Mouse (Mus musculus) C2C12 (cell line): ENCODE measurements around the gene AW551984. TPM values are rescaled to one million over a fixed set of nuclear protein-coding genes. Genes with fewer than 3 reads are reported as not detected.

Experiments
- H3K27me3 ChIP-seq: one replicate; pipeline ENCODE4 v1.6.1; 2011; ENCODE audit not compliant: control insufficient read depth, insufficient read depth, insufficient read length
- H3K36me3 ChIP-seq: one replicate; pipeline ENCODE4 v1.6.1; 2011; ENCODE audit not compliant: control insufficient read depth, insufficient read depth
- H3K4me3 ChIP-seq: one replicate; pipeline ENCODE4 v1.5.1; 2011; ENCODE audit warnings: mild to moderate bottlenecking, control low read depth; ENCODE audit not compliant: poor library complexity, insufficient read depth, severe bottlenecking
- H3K79me2 ChIP-seq: one replicate; pipeline ENCODE4 v1.6.1; 2011; ENCODE audit not compliant: control insufficient read depth, insufficient read depth
- H3K79me3 ChIP-seq: one replicate; pipeline ENCODE4 v1.6.1; 2011; ENCODE audit warnings: low read depth, control low read depth
- H3ac ChIP-seq: one replicate; pipeline ENCODE3; 2011; ENCODE audit warnings: low read depth; ENCODE audit not compliant: control insufficient read depth, insufficient read length
- CEBPB ChIP-seq: IDR thresholded peaks from one replicate; pipeline ENCODE4 v1.6.1; 2011; ENCODE audit warnings: low read depth, mild to moderate bottlenecking, control low read depth, moderate library complexity
- CTCF ChIP-seq: IDR thresholded peaks from one replicate; pipeline ENCODE4 v1.5.1; 2011; ENCODE audit not compliant: control insufficient read depth, insufficient read depth, insufficient read length
- FOSL1 ChIP-seq: IDR thresholded peaks from one replicate; pipeline ENCODE4 v1.8.0; 2011; ENCODE audit warnings: mild to moderate bottlenecking, low read length; ENCODE audit not compliant: poor library complexity, insufficient read depth, severe bottlenecking
- MAX ChIP-seq: IDR thresholded peaks from one replicate; pipeline ENCODE4 v1.6.1; 2011; ENCODE audit warnings: mild to moderate bottlenecking, control low read depth
- MYOD1 ChIP-seq: IDR thresholded peaks from one replicate; pipeline ENCODE4 v1.6.1; 2011; ENCODE audit warnings: low read depth; ENCODE audit not compliant: control insufficient read depth, insufficient read length
- MYOG ChIP-seq: IDR thresholded peaks from one replicate; pipeline ENCODE4 v1.6.1; 2011; ENCODE audit not compliant: control insufficient read depth, insufficient read length; ENCODE audit errors: extremely low read depth
- USF1 ChIP-seq: IDR thresholded peaks from one replicate; pipeline ENCODE4 v1.6.1; 2011; ENCODE audit warnings: low read depth, mild to moderate bottlenecking, control low read depth, moderate library complexity
- polyA plus RNA-seq: library from polyadenylated mRNA; unstranded; fragments of >200 nt; fragmentation: generic; extraction: Trizol; gene quantifications from one replicate; pipeline ENCODE4 v1.2.1, GENCODE M21; 2012; ENCODE audit warnings: missing spikeins

Gene AW551984
- polyA plus RNA-seq, 1 experiment, result not detected

DNA sequence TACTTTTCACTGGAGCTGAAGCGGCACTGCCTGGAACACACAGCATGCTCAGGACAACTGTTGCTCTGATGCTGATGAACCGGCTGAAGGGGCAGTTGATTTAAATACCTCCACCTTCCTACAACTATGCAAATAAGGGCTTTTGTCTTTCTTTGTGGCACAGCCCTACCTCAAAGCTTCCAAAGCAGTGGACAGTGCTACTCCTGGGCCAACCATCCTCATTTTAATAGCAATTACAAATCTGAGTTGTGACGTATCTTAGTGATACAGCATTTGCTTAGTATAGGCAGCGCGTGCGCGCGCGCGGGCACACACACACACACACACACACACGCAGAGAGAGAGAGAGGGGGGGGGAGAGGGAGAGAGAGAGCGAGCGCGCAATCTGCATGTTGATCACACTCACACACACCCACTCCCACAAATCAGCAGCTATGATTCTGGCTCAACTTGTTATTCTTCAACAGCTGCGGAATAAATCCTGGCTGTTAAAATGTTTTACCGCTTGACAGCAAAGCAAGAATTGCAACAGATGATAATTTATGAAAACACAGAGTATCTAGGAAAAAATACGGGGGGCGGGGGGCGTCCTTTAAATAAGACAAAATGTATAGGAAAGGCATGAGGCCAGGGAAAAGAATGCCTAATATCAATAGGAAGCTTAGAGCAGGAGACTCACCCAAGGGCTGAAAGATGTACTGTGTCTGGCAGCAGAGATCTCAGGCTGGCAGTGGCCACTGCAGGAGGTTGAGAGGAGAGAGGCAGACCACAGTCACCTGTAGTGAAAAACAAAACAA, 1.5 kb downstream of the AW551984 start:
- no peaks in the 10 kb centered on the region for H3K79me2 ChIP-seq

DNA sequence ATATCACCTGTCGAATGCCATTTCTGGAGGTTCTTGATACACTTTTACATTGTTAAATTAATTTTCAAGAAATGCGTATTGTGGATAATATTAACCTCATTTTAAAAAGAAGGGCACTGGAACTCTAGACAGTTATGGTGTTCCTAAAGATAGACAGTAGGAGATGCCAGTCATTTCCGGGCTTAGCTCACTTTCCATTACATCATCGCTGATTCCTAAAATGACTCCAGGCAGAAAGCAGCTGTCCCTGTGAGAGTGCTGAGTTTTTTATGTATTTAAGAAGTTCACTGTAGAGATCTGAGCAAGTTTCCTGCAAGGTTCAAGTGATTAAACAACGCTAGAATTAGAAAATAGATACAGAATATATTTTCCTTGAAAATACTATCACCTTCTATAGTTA, 27.2 kb downstream of the AW551984 start:
- Histone ChIP-seq H3K36me3 (no peaks in the 10 kb centered on the region), H3K4me3 (no peak overlapping the region), H3K27me3 (no peaks in the 10 kb centered on the region), H3K79me2 (no peaks in the 10 kb centered on the region), H3K79me3 (no peaks in the 10 kb centered on the region), H3ac (no peak overlapping the region)
- no peak for TF ChIP-seq MYOD1
- TF ChIP-seq CEBPB, result no peak
- no peak for TF ChIP-seq FOSL1
- TF ChIP-seq MYOG, result no peak
- TF ChIP-seq USF1, result no peak
- TF ChIP-seq CTCF, result no peak
- TF ChIP-seq MAX, result no peak

More for the DNA sequence above, 1.5 kb downstream of the AW551984 start:
- H3K4me3 ChIP-seq, result no peak overlapping the region
- no peak for TF ChIP-seq CTCF
- no peak for TF ChIP-seq MAX
- no peak for TF ChIP-seq FOSL1
- no peak for TF ChIP-seq CEBPB
- no peaks in the 10 kb centered on the region for H3K27me3 ChIP-seq
- H3K36me3 ChIP-seq, result no peaks in the 10 kb centered on the region
- H3ac ChIP-seq, result no peak overlapping the region
- no peaks in the 10 kb centered on the region for H3K79me3 ChIP-seq

DNA sequence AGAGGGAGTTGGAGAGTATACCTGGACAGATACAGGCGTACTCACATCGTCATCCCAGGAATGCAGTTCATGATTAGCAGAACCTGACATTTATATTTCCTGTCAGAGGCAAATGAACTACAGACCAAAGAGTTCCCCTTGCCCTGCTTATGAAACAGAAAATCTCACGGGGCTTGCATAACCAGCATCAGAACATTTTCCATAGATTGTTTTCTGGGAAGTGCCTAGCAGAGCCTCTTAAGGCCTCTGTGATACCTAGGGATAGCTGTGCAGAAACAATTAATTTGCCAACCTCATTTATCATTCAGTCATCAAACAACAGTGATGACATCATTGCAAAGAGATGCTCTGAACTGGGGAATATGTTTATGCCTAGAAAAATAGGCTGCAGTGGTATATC, 28.7 kb downstream of the AW551984 start, which contains the start of gene Olfr959:
TSS of gene Olfr959 (minus strand) at position 101 of the 400 bp plus-strand sequence.
- Histone ChIP-seq H3K79me2 (no peaks in the 10 kb centered on the region), H3K4me3 (no peak within 1 kb of the TSS), H3K27me3 (no peaks in the 10 kb centered on the region), H3K36me3 (no peaks in the 10 kb centered on the region), H3K79me3 (no peaks in the 10 kb centered on the region), H3ac (no peak within 1 kb of the TSS)
- TF ChIP-seq CEBPB (no peak), FOSL1 (no peak), MYOG (no peak), CTCF (no peak), USF1 (no peak), MAX (no peak), MYOD1 (no peak)

DNA sequence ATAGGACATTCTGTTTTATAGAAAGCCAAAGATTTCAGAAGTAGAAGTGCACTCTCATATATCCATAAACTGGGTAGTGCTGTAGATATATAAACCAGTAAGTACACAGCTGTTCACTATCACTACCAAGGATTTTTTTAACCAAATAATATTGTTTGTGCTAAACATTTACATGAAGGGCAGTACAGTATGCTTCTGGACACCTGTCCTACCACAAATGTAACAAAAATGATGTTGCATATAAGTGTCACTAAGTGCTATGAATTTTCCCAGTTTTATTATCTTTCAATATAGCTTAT, 45.9 kb downstream of the AW551984 start:
- Histone ChIP-seq H3ac (no peak overlapping the region), H3K4me3 (no peak overlapping the region), H3K36me3 (no peaks in the 10 kb centered on the region), H3K27me3 (no peaks in the 10 kb centered on the region), H3K79me3 (no peaks in the 10 kb centered on the region), H3K79me2 (no peaks in the 10 kb centered on the region)
- TF ChIP-seq USF1, result no peak

DNA sequence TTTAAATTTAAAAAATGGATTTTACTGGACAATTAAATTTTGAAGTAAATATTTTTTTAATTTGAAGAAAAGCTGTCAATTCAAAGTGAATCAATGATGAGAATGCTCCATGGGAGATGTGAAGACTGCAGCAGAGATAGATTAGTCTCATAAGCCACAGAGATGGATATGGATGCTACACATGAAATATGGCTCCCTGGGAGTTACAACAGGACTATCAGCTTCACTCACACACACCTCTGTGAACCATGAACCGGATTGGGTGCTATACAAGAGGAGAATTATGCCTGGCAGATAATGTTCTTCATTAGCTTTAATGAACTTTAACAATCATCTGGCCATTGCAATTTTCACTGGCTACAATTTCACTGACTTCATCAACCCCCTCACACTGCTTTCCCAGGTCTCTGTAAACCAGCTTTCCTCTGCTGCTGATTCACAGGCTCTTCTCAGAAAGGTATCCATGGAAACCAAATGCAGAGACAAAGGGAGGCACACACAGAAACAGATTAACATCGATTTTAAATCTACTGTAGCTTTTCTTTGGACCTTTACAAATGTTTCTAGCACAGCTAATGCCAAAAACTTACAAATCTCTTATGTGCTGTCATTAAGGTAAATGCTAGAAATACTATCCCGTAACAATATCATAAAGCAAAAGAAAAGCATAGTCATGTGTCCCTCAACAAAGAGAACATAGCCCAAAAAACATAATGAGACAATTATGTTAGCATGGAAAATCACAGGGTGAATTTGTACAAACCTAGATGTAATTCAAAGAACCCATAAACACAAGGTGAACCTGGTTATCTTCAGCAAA, 46.5 kb downstream of the AW551984 start:
- Histone ChIP-seq H3K36me3 (no peaks in the 10 kb centered on the region), H3K27me3 (no peaks in the 10 kb centered on the region), H3K79me3 (no peaks in the 10 kb centered on the region), H3ac (no peak overlapping the region), H3K4me3 (no peak overlapping the region), H3K79me2 (no peaks in the 10 kb centered on the region)
- TF ChIP-seq USF1 (no peak), MYOG (no peak), MYOD1 (no peak), CEBPB (no peak), CTCF (no peak), MAX (no peak), FOSL1 (no peak)

DNA sequence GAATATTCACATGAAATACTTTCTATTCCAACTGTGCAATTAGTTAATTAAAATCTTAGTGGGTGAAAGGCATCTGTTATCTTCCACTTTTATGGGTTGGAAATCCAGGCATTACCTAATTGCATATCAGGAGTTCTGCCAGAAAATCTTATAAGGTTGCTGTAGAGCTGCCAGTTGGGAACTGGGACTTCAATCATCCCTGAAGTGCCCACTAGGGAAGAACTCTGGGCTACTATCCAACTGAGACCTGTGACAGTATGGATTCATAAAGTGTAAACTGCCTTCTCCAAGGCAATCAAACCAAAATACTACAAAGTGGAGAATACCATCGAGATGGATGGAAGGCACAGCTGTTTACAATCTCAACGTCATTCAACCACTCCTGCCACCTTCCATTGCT, 50.3 kb downstream of the AW551984 start, which contains the start of gene Olfr958:
TSS of gene Olfr958 (minus strand) at position 109 of the 400 bp plus-strand sequence.
- H3K79me3 ChIP-seq, result no peaks in the 10 kb centered on the region
- TF ChIP-seq CEBPB, result no peak
- no peak for TF ChIP-seq FOSL1
- TF ChIP-seq USF1, result no peak
- H3K4me3 ChIP-seq, result no peak within 1 kb of the TSS
- no peak within 1 kb of the TSS for H3ac ChIP-seq
- no peaks in the 10 kb centered on the region for H3K36me3 ChIP-seq
- no peaks in the 10 kb centered on the region for H3K27me3 ChIP-seq
- no peaks in the 10 kb centered on the region for H3K79me2 ChIP-seq
